In genomic region chr3:83728675-83729390, GRCm38 (mm10) we compare ENCODE assay signal across 17 mouse cellular contexts. TPM values are rescaled to one million over a fixed set of nuclear protein-coding genes. Genes with fewer than 3 reads are reported as not detected.
"Had no signal": no experiment of that assay in that cellular context is flagged by ENCODE, and none has a peak within 500 bp of the region (broad histone marks: within the 10 kb centered on the region; RNA-seq: fewer than 3 reads in every experiment).

No protein-coding gene starts in this region.

- H3K9me3 ChIP-seq: intestine, embryonic 15.5 days; kidney, embryonic 15.5 days; limb, embryonic 12.5 days; limb, embryonic 15.5 days; liver, embryonic 13.5 days had no signal

- H3K9ac ChIP-seq: intestine, embryonic 15.5 days; kidney, embryonic 15.5 days; limb, embryonic 12.5 days; limb, embryonic 15.5 days; liver, embryonic 13.5 days had no signal

- H3K27ac ChIP-seq: intestine, embryonic 15.5 days; kidney, embryonic 15.5 days; limb, embryonic 12.5 days; limb, embryonic 15.5 days; liver, embryonic 13.5 days had no signal

- DNase-seq: kidney, adult 8-10 months; kidney, postnatal 14 days; kidney, postnatal 4 days; left cerebral cortex, postnatal 4 days; liver, embryonic 13.5 days; lung, postnatal 10 days; lung, postnatal 4 days; midbrain, embryonic 14.5 days; thymus, adult 18-20 months; thymus, postnatal 36 days had no signal

- H3K4me1 ChIP-seq: intestine, embryonic 15.5 days; liver, embryonic 13.5 days had no signal

- H3K4me3 ChIP-seq: intestine, embryonic 15.5 days; kidney, embryonic 15.5 days; limb, embryonic 12.5 days; limb, embryonic 15.5 days; liver, embryonic 13.5 days had no signal

- H3K4me2 ChIP-seq: intestine, embryonic 15.5 days; kidney, embryonic 15.5 days; limb, embryonic 12.5 days; limb, embryonic 15.5 days; liver, embryonic 13.5 days; midbrain, embryonic 11.5 days had no signal

- H3K27me3 ChIP-seq: intestine, embryonic 15.5 days; kidney, embryonic 15.5 days; limb, embryonic 12.5 days; limb, embryonic 15.5 days; liver, embryonic 13.5 days had no signal

- ATAC-seq: intestine, embryonic 15.5 days had no signal

- H3K36me3 ChIP-seq: intestine, embryonic 15.5 days; kidney, embryonic 15.5 days; limb, embryonic 12.5 days; limb, embryonic 15.5 days; liver, embryonic 13.5 days had no signal

RNA-seq across cellular contexts. Expression of gene Sfrp2, which starts 37.3 kb away (rescaled TPM):
- total RNA-seq: megakaryocyte progenitor cell, adult 5-6 weeks; megakaryocyte-erythroid progenitor cell, adult 5-6 weeks had no signal
